Mouse (Mus musculus): ENCODE measurements around the gene Gm4353.

The Gm4353 gene

DNA sequence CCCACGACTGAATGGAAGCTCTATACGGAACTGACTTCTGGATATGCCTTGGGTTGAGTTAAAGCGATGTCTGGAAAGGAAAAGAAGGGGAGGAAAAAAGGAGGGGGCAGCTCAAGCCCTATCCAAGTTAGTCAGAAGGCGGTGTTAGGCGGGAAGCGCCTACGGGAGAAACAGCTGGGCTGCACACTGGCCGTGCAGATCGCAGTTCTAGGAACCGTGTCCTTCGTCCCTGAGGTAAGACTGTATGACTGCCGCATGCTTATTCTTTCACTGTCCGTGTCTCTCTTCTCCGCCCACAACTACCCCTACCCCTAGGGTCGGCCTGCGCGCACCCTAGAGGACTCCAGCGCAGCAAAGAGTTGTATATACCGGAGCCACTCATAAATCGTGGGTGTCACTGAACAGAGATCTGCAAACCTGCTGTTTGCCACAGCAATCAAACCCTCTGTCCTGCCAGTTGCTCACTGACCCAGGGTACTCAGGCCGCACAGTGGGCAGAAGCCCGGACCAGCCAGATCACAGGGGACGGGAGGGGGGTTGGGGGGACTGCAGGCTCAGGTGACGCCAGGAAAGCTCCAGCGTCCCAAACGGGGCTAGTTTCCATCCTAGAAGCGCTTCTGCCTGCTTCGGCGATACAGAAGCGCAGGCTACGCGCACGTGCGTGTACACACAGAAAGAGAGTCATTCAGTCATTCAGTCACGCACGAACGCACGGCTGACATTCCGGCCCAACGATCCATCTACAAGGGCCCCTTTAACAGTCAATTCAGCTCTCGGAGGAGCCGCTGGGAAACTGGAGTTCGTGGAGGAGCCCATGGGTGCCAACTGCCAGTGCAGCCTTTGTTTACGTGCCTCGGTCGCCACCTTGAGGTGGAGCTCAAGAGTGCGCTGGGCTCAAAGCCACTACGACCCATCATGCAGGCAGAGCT lies 44.6 kb downstream of the Gm4353 start:
- DNase-seq = peak; percentile 81

DNA sequence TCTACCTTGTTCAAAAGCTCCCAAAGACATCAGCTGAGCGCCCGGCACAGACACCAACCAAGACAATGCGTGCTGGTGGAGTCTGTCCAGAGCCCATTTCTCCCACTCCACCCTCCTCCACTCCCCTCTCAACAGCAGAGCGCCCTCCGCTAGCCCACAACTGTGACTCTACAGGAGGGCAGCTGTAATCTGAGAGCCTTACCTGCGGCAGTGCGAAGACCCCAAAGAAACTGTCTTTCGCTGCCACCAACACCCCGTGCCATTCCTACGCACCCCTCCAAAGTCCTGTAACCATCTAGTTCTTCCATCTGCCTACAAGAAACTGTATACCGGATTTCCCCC lies 45.3 kb downstream of the Gm4353 start, which contains the start of gene 1110004F10Rik:
Gene 1110004F10Rik (plus strand): TSS at position 202 of the 342 bp plus-strand sequence.
- peak; percentile 6 for DNase-seq

DNA sequence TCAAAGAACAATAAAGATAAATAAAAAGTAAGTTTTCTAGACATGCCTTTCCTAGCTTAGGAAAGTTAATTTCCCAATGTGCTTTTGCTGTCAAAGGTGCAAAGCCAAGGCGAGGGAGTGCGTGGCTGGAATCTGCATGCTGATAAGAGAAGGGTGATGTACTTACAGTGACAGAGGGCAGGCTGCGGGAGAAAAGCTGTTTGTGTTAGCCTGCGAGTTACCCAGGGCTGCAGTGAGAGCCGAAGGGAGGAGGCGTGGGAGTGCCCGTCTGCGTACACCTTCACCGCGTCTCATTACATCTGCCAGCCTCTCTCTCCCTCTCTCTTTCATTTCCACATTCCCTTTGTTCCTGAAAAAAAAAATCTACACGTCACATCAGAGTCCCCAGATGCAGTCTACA lies 45.9 kb downstream of the Gm4353 start, which contains the start of gene Sox6:
Gene Sox6 (minus strand): TSS at position 286 of the 400 bp plus-strand sequence.
- peak; percentile 21 for DNase-seq

DNA sequence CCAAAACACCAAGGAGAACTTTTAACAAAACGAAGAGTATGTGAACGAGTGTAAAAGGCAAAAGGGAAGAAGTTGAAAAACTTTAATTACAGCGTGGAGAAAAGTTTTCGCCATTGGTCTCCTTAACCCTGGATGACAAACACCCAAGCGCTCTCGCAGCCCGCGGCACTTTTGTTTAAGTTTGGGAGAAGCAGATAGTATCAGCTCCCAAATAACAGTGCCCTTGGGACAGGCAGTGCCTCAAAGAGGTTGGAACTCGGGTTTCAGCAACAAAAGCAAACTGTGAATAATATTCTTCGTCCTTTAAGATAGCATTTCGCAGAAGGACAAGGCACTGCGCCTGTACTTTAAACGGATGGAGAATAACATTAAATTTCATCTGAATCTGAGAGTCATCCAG lies 46.4 kb downstream of the Gm4353 start:
- DNase-seq = peak; percentile 4

DNA sequence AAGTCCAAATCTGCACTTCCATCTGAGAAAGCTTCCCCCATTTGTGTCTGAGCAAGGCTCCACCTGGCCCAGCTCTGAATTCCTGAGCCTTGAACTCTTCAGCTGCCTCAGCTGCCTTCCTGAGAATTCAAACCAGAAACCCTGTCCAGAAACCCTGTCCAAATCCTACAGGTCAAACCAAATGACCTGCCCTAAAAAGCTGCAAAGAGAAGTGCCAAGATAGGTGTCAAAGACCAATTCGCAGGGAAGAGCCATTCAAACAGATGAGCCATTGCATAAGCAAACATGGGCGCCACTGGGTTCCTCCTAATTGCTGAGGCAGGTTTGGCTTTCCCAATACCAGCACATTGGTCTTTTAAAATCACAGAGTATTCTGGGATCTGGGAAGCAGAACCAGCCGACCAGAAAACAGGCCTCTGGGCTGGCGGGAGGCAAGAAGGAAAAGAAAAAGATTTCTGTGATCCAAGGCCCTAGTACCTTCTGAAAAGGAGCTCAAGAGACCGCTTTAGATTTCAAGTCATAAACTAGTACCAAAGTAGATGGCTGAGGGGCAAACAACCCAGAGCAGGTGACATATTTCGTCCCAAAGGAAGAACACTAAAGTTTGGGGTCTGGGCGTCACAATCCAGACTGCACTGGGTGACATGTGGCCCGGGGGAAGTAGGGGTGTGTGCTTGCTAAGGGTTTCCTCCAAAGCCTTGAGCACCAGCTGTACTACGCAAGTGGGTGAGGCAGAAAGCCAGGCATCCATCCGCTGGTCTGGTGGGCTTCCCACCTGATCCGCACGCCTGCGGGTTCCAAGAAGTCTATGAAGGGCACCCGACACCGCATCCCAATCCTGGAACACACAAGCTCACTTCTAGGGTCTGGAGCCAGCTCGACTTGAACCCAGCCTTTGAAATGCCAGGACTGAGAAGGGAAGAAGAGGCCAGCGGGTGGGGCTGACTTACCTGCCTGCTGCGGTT lies 47.6 kb downstream of the Gm4353 start:
- DNase-seq = peak; percentile 2

DNA sequence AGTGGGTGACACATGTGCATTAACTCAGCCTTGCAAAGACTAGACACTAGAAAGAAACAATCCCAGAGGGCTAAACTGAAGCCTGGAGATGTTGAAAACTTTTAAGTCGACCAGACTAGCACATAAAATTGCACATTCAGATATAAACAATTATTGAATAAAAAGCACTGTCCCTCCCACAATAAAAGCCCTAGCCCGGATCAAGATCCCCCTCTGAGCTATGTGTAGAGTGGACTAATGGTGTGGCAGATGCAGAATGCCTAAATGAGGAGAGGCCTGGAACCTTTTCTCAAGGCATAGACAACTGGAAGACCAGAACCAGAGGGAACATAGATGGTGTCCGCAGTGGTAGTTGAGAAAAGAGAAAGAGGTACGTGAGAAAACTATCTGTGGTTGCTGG lies 48.9 kb downstream of the Gm4353 start:
- no peak for DNase-seq

DNA sequence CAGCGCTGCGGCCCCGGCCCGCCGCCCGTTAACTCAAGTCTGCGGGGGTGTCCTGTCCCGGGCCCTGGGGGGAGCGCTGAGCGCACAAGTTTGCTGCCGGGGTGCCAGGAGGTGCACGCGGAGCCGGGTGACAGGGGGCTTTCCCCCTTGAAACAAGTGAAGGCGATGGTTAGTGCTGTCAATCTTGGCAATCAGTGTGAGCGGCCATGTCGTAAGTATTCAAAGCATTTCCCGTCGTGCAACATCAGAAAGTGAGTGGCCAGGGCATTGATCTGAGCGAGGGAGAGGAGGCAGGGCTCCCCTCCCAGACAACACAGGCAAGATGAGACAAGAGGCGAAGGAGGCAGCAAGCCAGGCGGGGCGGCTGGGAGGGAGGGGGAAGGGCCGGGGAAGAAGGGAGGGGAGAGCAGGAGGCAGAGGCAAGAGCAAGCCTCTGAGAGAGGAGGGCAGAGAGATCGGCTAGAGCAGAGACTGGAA lies 50.1 kb downstream of the Gm4353 start:
- DNase-seq = peak; percentile 58

DNA sequence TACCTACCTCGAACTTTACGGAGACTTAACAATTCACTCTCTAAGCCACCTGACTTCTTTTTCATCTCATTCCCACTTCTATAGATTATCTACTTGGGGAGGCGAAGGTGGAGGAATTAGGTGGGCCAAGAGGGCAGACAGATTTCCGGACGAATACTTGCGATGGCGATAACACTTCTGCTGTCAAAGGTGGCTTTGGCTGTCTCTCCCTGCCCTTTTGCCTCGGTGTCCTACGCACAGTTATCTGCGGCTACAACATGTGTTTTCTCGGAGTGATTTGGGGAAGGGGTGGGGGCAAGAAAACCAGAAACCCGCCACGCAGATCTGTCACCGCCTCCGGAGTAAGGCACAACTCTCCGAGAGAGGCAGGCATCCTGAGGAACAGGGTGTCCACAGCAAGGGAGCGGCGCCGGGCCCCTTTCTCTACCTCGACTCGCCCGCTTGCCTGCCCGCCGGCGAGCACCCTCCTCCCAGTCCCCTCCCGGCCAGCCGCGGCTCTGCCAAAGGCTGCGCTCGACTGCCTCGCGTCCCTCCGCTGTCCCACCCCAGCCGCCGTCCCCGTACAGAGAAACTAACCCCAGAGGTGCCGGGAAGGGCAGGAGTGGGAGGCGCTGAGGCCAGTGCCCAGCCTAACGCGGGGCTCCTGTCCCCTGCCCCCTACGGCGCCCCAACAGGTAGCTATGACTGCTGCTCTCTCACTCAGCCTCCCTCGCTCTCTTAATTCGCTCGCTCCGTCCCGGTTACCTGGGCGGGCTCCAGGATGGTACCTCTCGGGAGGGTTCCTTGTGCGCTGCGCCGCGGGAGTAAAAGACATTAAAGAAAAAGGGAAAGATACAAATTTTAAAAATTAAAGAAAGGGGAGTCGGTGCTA lies 50.8 kb downstream of the Gm4353 start:
- peak; percentile 47 for DNase-seq
